Mouse (Mus musculus) common myeloid progenitor, adult 5-6 weeks (primary cell): ENCODE measurements at regions not wholly inside any gene's neighbourhood (a gene's known extent, or its start where the extent isn't known, plus 50 kb on each side); places are given as distances from the start of the nearest gene placed in this dataset.
"Not testable (repeated sequence)": the region's sequence is repeated elsewhere in the genome, so short reads cannot be mapped to it uniquely, and the experiment has no call there.

Source experiments
- ATAC-seq: replicated peaks from 2 replicates; pipeline ENCODE4 v1.8.0; 2016; ENCODE audit warnings: low read depth, mild to moderate bottlenecking, moderate TSS enrichment, inconsistent platforms; ENCODE audit not compliant: poor library complexity, severe bottlenecking

- ATAC-seq = no peak
These were observed 321.6 kb downstream of the Htr1b start for GRCm38 (mm10) chr9:81312047-81312446.

GRCm38 (mm10) chr9:81308532-81309191 lies 325.0 kb downstream of the Htr1b start:
- no peak for ATAC-seq

- ATAC-seq = no peak
These were observed 328.1 kb downstream of the Htr1b start for GRCm38 (mm10) chr9:81305437-81306046.

GRCm38 (mm10) chr9:81275751-81276150 lies 357.9 kb downstream of the Htr1b start:
- no peak for ATAC-seq

- ATAC-seq = no peak
These were observed 358.3 kb downstream of the Htr1b start for GRCm38 (mm10) chr9:81275336-81275735.

- not testable (repeated sequence) for ATAC-seq
These were observed 408.7 kb downstream of the Htr1b start for GRCm38 (mm10) chr9:81224957-81225356.

- ATAC-seq = no peak
These were observed 415.7 kb downstream of the Htr1b start for GRCm38 (mm10) chr9:81217938-81218337.

- ATAC-seq = no peak
These were observed 418.0 kb downstream of the Htr1b start for GRCm38 (mm10) chr9:81215601-81216141.

GRCm38 (mm10) chr9:81214692-81215091 lies 418.9 kb downstream of the Htr1b start:
- ATAC-seq = peak; percentile 100

GRCm38 (mm10) chr9:81192643-81193042 lies 441.0 kb downstream of the Htr1b start:
- no peak for ATAC-seq
